14 mouse cellular contexts compared by ENCODE assay signal in the genomic region with DNA sequence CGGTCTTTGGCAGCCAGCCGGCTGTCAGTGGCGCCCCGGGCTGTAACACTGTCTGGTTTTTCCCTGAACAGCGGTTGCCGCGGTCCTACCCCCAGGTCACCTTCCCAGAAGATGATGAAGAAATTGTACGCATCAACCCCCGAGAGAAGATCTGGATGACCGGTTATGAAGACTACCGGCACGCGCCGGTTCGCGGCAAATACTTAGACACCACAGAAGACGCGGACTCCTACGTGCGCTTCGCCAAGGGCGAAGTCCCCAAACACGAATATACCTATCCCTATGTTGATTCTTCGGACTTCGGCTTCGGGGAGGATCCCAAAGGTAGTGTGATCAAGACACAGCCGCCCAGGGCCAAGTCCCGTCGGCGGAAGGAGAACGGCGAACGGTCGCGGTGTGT.
"Had no signal": no experiment of that assay in that cellular context is flagged by ENCODE, and none has a peak within 500 bp of the region (broad histone marks: within the 10 kb centered on the region; RNA-seq: fewer than 3 reads in every experiment).

No protein-coding gene starts in this region.

- H3K27ac ChIP-seq: kidney, postnatal 0 days; limb, embryonic 15.5 days; midbrain, embryonic 15.5 days; stomach, postnatal 0 days had no signal

- H3K4me3 ChIP-seq: limb, embryonic 15.5 days; liver, embryonic 13.5 days; midbrain, embryonic 15.5 days had no signal

- H3K4me1 ChIP-seq: limb, embryonic 15.5 days; midbrain, embryonic 15.5 days had no signal

- H3K9ac ChIP-seq: limb, embryonic 15.5 days; liver, embryonic 13.5 days; midbrain, embryonic 15.5 days had no signal

- DNase-seq: kidney, adult 9 months; kidney, postnatal 36 days; layer of hippocampus, adult 9-11 months; layer of hippocampus, postnatal 36 days; liver, embryonic 13.5 days; lung, adult 18-20 months; lung, postnatal 36 days; right cerebral cortex, adult 18-20 months; right cerebral cortex, postnatal 25 days; thymus, postnatal 36 days had no signal

- H3K4me2 ChIP-seq: limb, embryonic 15.5 days; liver, embryonic 13.5 days; midbrain, embryonic 15.5 days had no signal

- H3K27me3 ChIP-seq: limb, embryonic 15.5 days; liver, embryonic 13.5 days; midbrain, embryonic 15.5 days had no signal

- ATAC-seq: midbrain, embryonic 15.5 days had no signal
